Mouse (Mus musculus) MEL (cell line): Measurements from ENCODE around the gene Rpn1.

ENCODE experiments used
- CHD2 ChIP-seq: IDR thresholded peaks from 2 replicates; pipeline ENCODE4 v1.6.1; 2011; ENCODE audit warnings: low read length, improper control_type of control experiment
- CTCF ChIP-seq, 3 experiments: IDR thresholded peaks in 2 of 3; conservative IDR thresholded peaks in 1 of 3; 2 replicates each; pipeline ENCODE4 v1.5.1; 2011 to 2012; ENCODE audit warnings: low read length in 3 of 3, low read depth in 2 of 3, mild to moderate bottlenecking in 2 of 3, improper control_type of control experiment in 1 of 3, inconsistent platforms in 1 of 3, mixed read lengths in 1 of 3, moderate library complexity in 1 of 3; ENCODE audit not compliant: control insufficient read depth in 1 of 3, insufficient read depth in 1 of 3, poor library complexity in 1 of 3, severe bottlenecking in 1 of 3
- HCFC1 ChIP-seq: IDR thresholded peaks from 2 replicates; pipeline ENCODE4 v1.6.1; 2012; ENCODE audit warnings: low read depth, mild to moderate bottlenecking, inconsistent platforms, low read length, improper control_type of control experiment, moderate library complexity
- POLR2A ChIP-seq, 2 experiments: IDR thresholded peaks; 2 replicates each; pipeline ENCODE4 v1.6.1; 2011 to 2012; ENCODE audit warnings: low read length in 2 of 2, mild to moderate bottlenecking in 2 of 2, control low read depth in 1 of 2, improper control_type of control experiment in 1 of 2, low read depth in 1 of 2, moderate library complexity in 1 of 2; ENCODE audit not compliant: control insufficient read depth in 1 of 2, insufficient read depth in 1 of 2, poor library complexity in 1 of 2
- RAD21 ChIP-seq: IDR thresholded peaks from 2 replicates; pipeline ENCODE4 v1.6.1; 2011; ENCODE audit warnings: mild to moderate bottlenecking, low read depth, low read length, improper control_type of control experiment

DNA sequence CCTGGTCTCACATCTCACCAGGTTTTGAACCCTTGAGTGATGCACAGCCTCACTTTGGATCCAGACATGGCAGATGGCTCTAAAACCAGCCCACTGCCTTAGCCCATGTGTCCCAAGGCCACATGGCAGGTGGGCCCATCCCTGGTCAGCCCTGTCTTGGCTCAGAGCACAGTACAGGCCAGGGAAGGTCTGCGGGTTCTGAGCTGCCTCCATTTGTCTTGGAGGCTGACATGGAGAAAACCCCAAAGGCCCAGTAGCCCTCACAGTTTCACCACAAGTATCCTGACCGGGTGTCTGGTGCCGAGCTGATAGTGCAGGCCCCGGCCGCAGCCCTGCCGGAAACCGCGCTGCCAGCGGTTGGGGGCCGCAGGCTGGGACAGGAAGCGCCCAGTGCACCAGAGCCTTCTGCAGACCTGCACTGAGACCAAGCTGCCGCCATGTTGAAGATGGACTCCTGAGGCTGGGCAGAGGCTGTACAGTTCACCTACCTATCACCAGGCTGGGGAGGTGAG, 22.4 kb downstream of the Rpn1 start:
- TF ChIP-seq CTCF (IDR thresholded peaks at IDR 0.05 in 2 of 3, conservative IDR thresholded peaks at IDR 0.05 in 1 of 3; ENCODE audit: control insufficient read depth in 1 of 3, insufficient read depth in 1 of 3, low read depth in 2 of 3, low read length in 3 of 3, poor library complexity in 1 of 3, severe bottlenecking in 1 of 3), result no peak
- peak; percentile 55 for TF ChIP-seq HCFC1
- peak in 1 of 2 experiments; percentile 15; a peak in 2 of 4 replicates for TF ChIP-seq POLR2A (IDR thresholded peaks at IDR 0.05; ENCODE audit: control insufficient read depth in 1 of 2, insufficient read depth in 1 of 2, low read depth in 1 of 2, low read length in 2 of 2, poor library complexity in 1 of 2)
- no peak for TF ChIP-seq RAD21
- no peak for TF ChIP-seq CHD2
